Mouse (Mus musculus): ENCODE measurements at regions not wholly inside any gene's neighbourhood (a gene's known extent, or its start where the extent isn't known, plus 50 kb on each side); places are given as distances from the start of the nearest gene placed in this dataset.

DNA sequence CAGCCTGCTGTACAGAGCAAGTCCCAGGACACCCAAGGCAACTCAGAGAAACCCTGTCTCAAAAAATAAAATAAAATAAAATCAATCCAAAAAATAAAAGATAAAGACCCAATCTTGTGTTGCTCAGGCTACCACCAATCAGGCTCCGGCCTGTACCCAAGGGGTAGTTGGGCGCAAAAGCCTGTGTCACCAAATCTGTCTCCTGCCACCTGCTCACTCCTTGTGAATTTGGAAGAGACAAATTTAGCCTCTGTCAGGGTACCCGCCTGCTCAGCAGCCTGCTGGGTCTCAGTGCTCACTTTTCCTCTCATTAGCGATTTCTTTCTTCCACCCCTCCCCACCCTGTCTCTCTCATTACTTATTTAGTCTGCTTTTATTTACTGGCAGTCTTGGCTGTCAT, 54.6 kb downstream of the Sox4 start:
- no peak for ATAC-seq (replicated peaks; ENCODE audit: insufficient number of reproducible peaks, insufficient read depth, low FRiP score, low read depth)
- no peak overlapping the region for H3K4me3 ChIP-seq
- no peaks in the 10 kb centered on the region for H3K27me3 ChIP-seq
- H3K36me3 ChIP-seq, result no peaks in the 10 kb centered on the region
- no peaks in the 10 kb centered on the region for H3K4me1 ChIP-seq (replicated peaks)
- no peak overlapping the region for H3K4me2 ChIP-seq
- no peak overlapping the region for H3K9ac ChIP-seq
- 81% methylated on average over 4 of the region's 4 CpGs for WGBS
- no peaks in the 10 kb centered on the region for H3K9me3 ChIP-seq (replicated peaks)
- no peak overlapping the region for H3K27ac ChIP-seq

- no peak overlapping the region for H3K27ac ChIP-seq
- no peaks in the 10 kb centered on the region for H3K9me3 ChIP-seq (replicated peaks)
- H3K4me1 ChIP-seq (replicated peaks), result no peaks in the 10 kb centered on the region
- no peaks in the 10 kb centered on the region for H3K36me3 ChIP-seq
- H3K4me3 ChIP-seq, result no peak overlapping the region
- 0 out of 2 replicates have a peak, but pooled peaks cover 7% of the 10 kb centered on the region for H3K27me3 ChIP-seq
- H3K4me2 ChIP-seq, result no peak overlapping the region
- no peak for ATAC-seq (replicated peaks; ENCODE audit: insufficient number of reproducible peaks, insufficient read depth, low FRiP score, low read depth)
- 90% methylated on average over 6 of the region's 6 CpGs for WGBS
- H3K9ac ChIP-seq, result no peak overlapping the region
Observed at GRCm38 (mm10) chr13:28892896-28893295, 60.6 kb downstream of the Sox4 start.

DNA sequence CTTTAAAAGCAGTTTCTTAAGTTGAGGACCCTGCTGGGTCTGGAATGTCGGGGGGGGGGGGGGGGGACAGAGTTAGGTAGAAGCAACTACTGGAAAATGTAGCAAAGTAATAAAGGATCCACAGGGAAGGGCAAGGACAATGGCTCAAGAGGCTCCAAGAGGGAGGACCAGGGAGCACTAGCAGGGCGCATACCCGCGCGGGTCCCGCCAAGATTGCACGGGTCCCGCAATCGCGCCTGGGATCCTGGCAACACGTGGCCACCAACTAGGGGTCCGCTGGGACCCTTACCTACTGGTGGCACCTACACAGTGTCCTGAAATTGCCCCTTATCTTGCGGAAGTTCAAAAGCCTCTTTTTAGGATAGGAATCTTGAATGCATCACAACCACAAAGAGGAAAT, 66.4 kb downstream of the Sox4 start:
- Histone ChIP-seq H3K4me2 (peak overlapping the region; percentile 48), H3K36me3 (no peaks in the 10 kb centered on the region), H3K4me1 (replicated peaks) (peaks cover 19% of the 10 kb centered on the region), H3K27me3 (peaks cover 29% of the 10 kb centered on the region), H3K4me3 (peak overlapping the region; percentile 19), H3K9me3 (replicated peaks) (no peaks in the 10 kb centered on the region), H3K9ac (no peak overlapping the region), H3K27ac (no peak overlapping the region)
- WGBS, result 10% methylated on average over 12 of the region's 13 CpGs
- ATAC-seq (replicated peaks; ENCODE audit: insufficient number of reproducible peaks, insufficient read depth, low FRiP score, low read depth), result no peak

- peaks cover 29% of the 10 kb centered on the region for H3K27me3 ChIP-seq
- no peak overlapping the region for H3K9ac ChIP-seq
- H3K36me3 ChIP-seq, result no peaks in the 10 kb centered on the region
- no peak for ATAC-seq (replicated peaks; ENCODE audit: insufficient number of reproducible peaks, insufficient read depth, low FRiP score, low read depth)
- no peaks in the 10 kb centered on the region for H3K9me3 ChIP-seq (replicated peaks)
- peaks cover 22% of the 10 kb centered on the region for H3K4me1 ChIP-seq (replicated peaks)
- 10% methylated on average over 11 of the region's 11 CpGs for whole genome bisulfite sequencing
- H3K4me2 ChIP-seq, result peak overlapping the region; percentile 48
- peak overlapping the region; percentile 19 for H3K4me3 ChIP-seq
- H3K27ac ChIP-seq, result no peak overlapping the region
Observed at GRCm38 (mm10) chr13:28886691-28887090, 66.8 kb downstream of the Sox4 start.

- Histone ChIP-seq H3K36me3 (no peaks in the 10 kb centered on the region), H3K4me2 (peak overlapping the region; percentile 86), H3K27ac (no peak overlapping the region), H3K9ac (peak overlapping the region; percentile 62), H3K27me3 (peaks cover 29% of the 10 kb centered on the region), H3K4me3 (peak overlapping the region; percentile 54), H3K4me1 (replicated peaks) (peaks cover 22% of the 10 kb centered on the region), H3K9me3 (replicated peaks) (no peaks in the 10 kb centered on the region)
- ATAC-seq (replicated peaks; ENCODE audit: insufficient number of reproducible peaks, insufficient read depth, low FRiP score, low read depth), result no peak
- WGBS, result 1% methylated on average over 23 of the region's 30 CpGs
Observed at GRCm38 (mm10) chr13:28885083-28886037, 68.2 kb downstream of the Sox4 start.

DNA sequence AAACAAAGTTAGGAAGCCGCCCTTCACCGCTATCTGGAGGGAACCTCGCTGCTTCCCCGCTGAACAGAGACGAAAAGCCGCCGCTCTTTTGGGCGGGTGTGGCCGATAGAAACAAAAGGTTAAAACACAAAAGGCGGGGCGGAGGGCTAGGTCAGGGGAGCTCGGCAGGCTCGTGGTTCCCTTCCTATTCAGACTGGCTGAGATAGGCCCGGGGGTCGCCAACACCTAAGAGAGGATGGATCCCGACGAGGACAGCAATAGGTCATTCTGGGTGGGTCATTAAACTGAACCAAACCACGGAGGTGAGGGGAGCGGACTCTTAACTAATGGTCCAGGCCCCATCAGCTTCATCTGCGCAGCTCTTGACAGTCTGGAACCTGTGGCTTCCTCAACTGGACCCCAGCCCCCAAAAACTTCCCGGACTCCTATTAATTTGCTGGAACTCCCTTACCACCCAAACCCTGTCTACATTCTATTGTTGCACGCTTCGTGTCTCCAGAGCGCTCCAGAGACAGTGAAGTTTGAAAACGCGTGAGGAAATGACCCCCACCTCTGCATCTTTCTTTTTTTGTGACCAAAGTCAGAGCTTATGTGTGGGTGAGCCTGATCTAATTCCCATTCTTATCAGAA, 69.2 kb downstream of the Sox4 start:
- Histone ChIP-seq H3K27me3 (peaks cover 29% of the 10 kb centered on the region), H3K27ac (0 out of 2 replicates have a peak overlapping the region, but pooled peaks have one; percentile 16), H3K9ac (peak overlapping the region; percentile 62), H3K4me3 (peak overlapping the region; percentile 54), H3K4me2 (peak overlapping the region; percentile 86), H3K9me3 (replicated peaks) (no peaks in the 10 kb centered on the region), H3K36me3 (no peaks in the 10 kb centered on the region), H3K4me1 (replicated peaks) (peaks cover 22% of the 10 kb centered on the region)
- ATAC-seq (replicated peaks; ENCODE audit: insufficient number of reproducible peaks, insufficient read depth, low FRiP score, low read depth), result 0 out of 2 replicates have a peak, but pooled peaks have one; percentile 18
- WGBS, result 3% methylated on average over 26 of the region's 26 CpGs

DNA sequence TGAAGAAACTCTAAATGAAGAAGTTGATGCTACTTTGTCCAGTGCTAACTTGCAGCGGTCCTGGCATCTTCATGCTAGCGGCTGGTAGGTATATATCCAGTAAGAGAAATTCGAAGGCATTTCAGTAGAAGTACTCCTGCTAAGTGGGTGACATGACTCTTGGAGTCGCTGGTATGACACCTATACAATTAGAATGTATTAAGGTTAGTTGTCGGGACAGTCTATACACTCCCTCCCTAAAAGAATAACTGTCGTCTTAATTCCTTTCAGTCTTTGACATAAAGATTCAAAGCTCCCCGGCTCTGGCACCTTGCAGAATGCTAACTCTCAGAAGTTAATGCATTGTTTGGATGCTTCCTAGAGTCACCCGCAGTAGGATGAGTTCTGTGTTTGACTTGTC, 70.1 kb downstream of the Sox4 start:
- Histone ChIP-seq H3K4me2 (peak overlapping the region; percentile 86), H3K4me1 (replicated peaks) (peaks cover 27% of the 10 kb centered on the region), H3K4me3 (peak overlapping the region; percentile 54), H3K36me3 (no peaks in the 10 kb centered on the region), H3K27me3 (peaks cover 27% of the 10 kb centered on the region), H3K9me3 (replicated peaks) (no peaks in the 10 kb centered on the region), H3K27ac (no peak overlapping the region), H3K9ac (no peak overlapping the region)
- WGBS, result 56% methylated on average over 8 of the region's 8 CpGs
- ATAC-seq (replicated peaks; ENCODE audit: insufficient number of reproducible peaks, insufficient read depth, low FRiP score, low read depth), result no peak

GRCm38 (mm10) chr13:28880888-28881287, 72.6 kb downstream of the Sox4 start:
- ATAC-seq (replicated peaks; ENCODE audit: insufficient number of reproducible peaks, insufficient read depth, low FRiP score, low read depth), result no peak
- 57% methylated on average over 6 of the region's 6 CpGs for WGBS
- Histone ChIP-seq H3K27me3 (peaks cover 5% of the 10 kb centered on the region), H3K4me3 (no peak overlapping the region), H3K36me3 (no peaks in the 10 kb centered on the region), H3K9me3 (replicated peaks) (no peaks in the 10 kb centered on the region), H3K4me1 (replicated peaks) (peaks cover 26% of the 10 kb centered on the region), H3K27ac (no peak overlapping the region), H3K4me2 (no peak overlapping the region), H3K9ac (no peak overlapping the region)

DNA sequence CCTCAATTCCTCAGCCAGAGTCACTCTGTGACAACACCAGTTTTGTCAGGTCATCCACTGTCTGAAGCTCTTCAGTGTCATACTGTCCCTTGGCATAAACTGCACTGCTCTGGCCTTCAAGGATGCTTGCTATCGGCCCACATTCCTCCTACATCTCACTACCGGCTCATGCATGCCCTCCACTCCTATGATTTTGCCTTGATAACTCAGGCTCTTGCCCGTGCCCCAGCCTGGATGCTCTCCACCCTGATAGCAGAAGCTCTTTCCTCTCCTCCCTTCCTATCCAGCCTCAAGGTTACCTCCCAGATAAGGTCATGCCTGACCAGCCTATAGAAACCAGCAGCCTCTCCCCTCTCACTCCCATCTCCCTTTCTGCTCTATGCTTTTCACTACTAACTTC, 74.8 kb downstream of the Sox4 start:
- no peak for ATAC-seq (replicated peaks; ENCODE audit: insufficient number of reproducible peaks, insufficient read depth, low FRiP score, low read depth)
- H3K9me3 ChIP-seq (replicated peaks), result no peaks in the 10 kb centered on the region
- H3K4me2 ChIP-seq, result no peak overlapping the region
- no peak overlapping the region for H3K9ac ChIP-seq
- H3K4me1 ChIP-seq (replicated peaks), result peaks cover 31% of the 10 kb centered on the region
- no peaks in the 10 kb centered on the region for H3K27me3 ChIP-seq
- H3K27ac ChIP-seq, result no peak overlapping the region
- 27% methylated on average over 3 of the region's 3 CpGs for WGBS
- no peaks in the 10 kb centered on the region for H3K36me3 ChIP-seq
- no peak overlapping the region for H3K4me3 ChIP-seq

- H3K9ac ChIP-seq, result no peak overlapping the region
- H3K4me3 ChIP-seq, result no peak overlapping the region
- no peak overlapping the region for H3K27ac ChIP-seq
- peaks cover 30% of the 10 kb centered on the region for H3K4me1 ChIP-seq (replicated peaks)
- H3K4me2 ChIP-seq, result no peak overlapping the region
- no peaks in the 10 kb centered on the region for H3K36me3 ChIP-seq
- WGBS, result 58% methylated on average over 4 of the region's 4 CpGs
- no peaks in the 10 kb centered on the region for H3K27me3 ChIP-seq
- no peak for ATAC-seq (replicated peaks; ENCODE audit: insufficient number of reproducible peaks, insufficient read depth, low FRiP score, low read depth)
- no peaks in the 10 kb centered on the region for H3K9me3 ChIP-seq (replicated peaks)
Observed at GRCm38 (mm10) chr13:28876771-28877170, 76.7 kb downstream of the Sox4 start.

GRCm38 (mm10) chr13:28870681-28871080, 82.8 kb downstream of the Sox4 start:
- no peak overlapping the region for H3K4me3 ChIP-seq
- H3K4me1 ChIP-seq (replicated peaks), result peaks cover 14% of the 10 kb centered on the region
- H3K36me3 ChIP-seq, result no peaks in the 10 kb centered on the region
- no peak overlapping the region for H3K9ac ChIP-seq
- H3K27me3 ChIP-seq, result no peaks in the 10 kb centered on the region
- H3K4me2 ChIP-seq, result no peak overlapping the region
- H3K27ac ChIP-seq, result no peak overlapping the region
- no peaks in the 10 kb centered on the region for H3K9me3 ChIP-seq (replicated peaks)
- ATAC-seq (replicated peaks; ENCODE audit: insufficient number of reproducible peaks, insufficient read depth, low FRiP score, low read depth), result no peak
- 86% methylated on average over 4 of the region's 4 CpGs for WGBS

Data from heart, embryonic 15.5 days (tissue).